Mouse (Mus musculus) midbrain, embryonic 14.5 days (tissue): ENCODE measurements around the gene Zdhhc16. TPM values are rescaled to one million over a fixed set of nuclear protein-coding genes. Genes with fewer than 3 reads are reported as not detected.

Experiments
- ATAC-seq: fragments of 200-750 bp; cut with Nextera tagmentation; 2 replicates; pipeline ENCODE4 v1.8.0; 2017; ENCODE audit warnings: moderate number of reproducible peaks, moderate library complexity; ENCODE audit not compliant: low FRiP score, low TSS enrichment
- DNase-seq: peaks from one replicate; pipeline ENCODE4 v3.0.0-alpha.2; 2015
- H3K27ac ChIP-seq: fragments of 300-500 bp; sonication (generic); replicated peaks from 2 replicates; pipeline ENCODE4 v1.5.1; 2014; ENCODE audit warnings: mild to moderate bottlenecking, low read depth, low read length, moderate library complexity
- H3K27me3 ChIP-seq: fragments of 300-500 bp; sonication (generic); 2 replicates; pipeline ENCODE4 v1.6.1; 2014; ENCODE audit warnings: low read length, control low read depth, mixed read lengths; ENCODE audit not compliant: control insufficient read depth, insufficient read depth
- H3K36me3 ChIP-seq: fragments of 300-500 bp; sonication (generic); 2 replicates; pipeline ENCODE4 v1.6.1; 2014; ENCODE audit warnings: low read length, control low read depth; ENCODE audit not compliant: control insufficient read depth, insufficient read depth
- H3K4me1 ChIP-seq: fragments of 300-500 bp; sonication (generic); 2 replicates; pipeline ENCODE4 v1.6.1; 2014; ENCODE audit warnings: mild to moderate bottlenecking, antibody characterized with exemption, low read length, control low read depth; ENCODE audit not compliant: control insufficient read depth, insufficient read depth
- H3K4me2 ChIP-seq: fragments of 300-500 bp; sonication (generic); 2 replicates; pipeline ENCODE4 v1.6.1; 2014; ENCODE audit warnings: mild to moderate bottlenecking, low read length, moderate library complexity
- H3K4me3 ChIP-seq: fragments of 300-500 bp; sonication (generic); replicated peaks from 2 replicates; pipeline ENCODE4 v1.5.1; 2014; ENCODE audit warnings: low read depth, low read length
- H3K9ac ChIP-seq: fragments of 300-500 bp; sonication (generic); replicated peaks from 2 replicates; pipeline ENCODE4 v1.6.1; 2014; ENCODE audit warnings: mild to moderate bottlenecking, low read length, moderate library complexity
- H3K9me3 ChIP-seq: fragments of 300-500 bp; sonication (generic); 2 replicates; pipeline ENCODE4 v1.6.1; 2016; ENCODE audit warnings: low read length, control low read depth, mixed read lengths; ENCODE audit not compliant: control insufficient read depth
- WGBS: fragments of 180-500 bp; shearing (Covaris S2); extraction: QIAGEN DNeasy Blood & Tissue Kit; methylation state at CpG from one replicate; pipeline ENCODE4 v1.1.7; 2014; 5-methylcytosine and 5-hydroxymethylcytosine counted together
- polyA plus RNA-seq: library from polyadenylated mRNA; unstranded; fragments of >200 nt; fragmentation: Nextera tagmentation; extraction: Ambion mirVana; gene quantifications from 2 replicates; pipeline ENCODE4 v1.2.1, GENCODE M21; 2014

Zdhhc16 gene
- 72.3 and 72.8 TPM in 2 replicates for polyA plus RNA-seq

- Histone ChIP-seq H3K9me3 (no peaks in the 10 kb centered on the region), H3K27me3 (no peaks in the 10 kb centered on the region), H3K27ac (peak within 1 kb of the TSS; percentile 55), H3K4me1 (peaks cover 14% of the 10 kb centered on the region), H3K4me3 (peak within 1 kb of the TSS; percentile 88), H3K36me3 (peaks cover 28% of the 10 kb centered on the region), H3K9ac (peak within 1 kb of the TSS; percentile 75), H3K4me2 (peak within 1 kb of the TSS; percentile 91)
- under 1% methylated on average over 47 of the region's 47 CpGs for WGBS
- DNase-seq (peak; percentile 99), ATAC-seq (peak; percentile 100)
Measured at GRCm38 (mm10) chr19:41933179-41934086, at the start of gene Zdhhc16, which contains the start of gene Exosc1. Zdhhc16 (plus strand) TSS chr19:41933480. Exosc1 (minus strand) TSS chr19:41933423.

- DNase-seq = no peak
- Histone ChIP-seq H3K27ac (no peak overlapping the region), H3K36me3 (peaks cover 83% of the 10 kb centered on the region), H3K9ac (no peak overlapping the region), H3K4me3 (no peak overlapping the region), H3K27me3 (no peaks in the 10 kb centered on the region), H3K4me1 (no peaks in the 10 kb centered on the region), H3K4me2 (no peak overlapping the region), H3K9me3 (no peaks in the 10 kb centered on the region)
- 96% methylated on average over 9 of the region's 9 CpGs for WGBS
- ATAC-seq = no peak
Measured at GRCm38 (mm10) chr19:41883882-41884281, 49.4 kb upstream of the Zdhhc16 start.

- no peak for DNase-seq
- H3K27ac ChIP-seq = no peak overlapping the region
Measured at GRCm38 (mm10) chr19:41888191-41888590, 45.1 kb upstream of the Zdhhc16 start.

GRCm38 (mm10) chr19:41894959-41895358 lies 38.3 kb upstream of the Zdhhc16 start:
- peaks cover 12% of the 10 kb centered on the region; the same call in 1 of the 2 replicates for H3K4me1 ChIP-seq
- peaks cover 17% of the 10 kb centered on the region for H3K36me3 ChIP-seq
- peak overlapping the region; percentile 91 for H3K4me2 ChIP-seq
- ATAC-seq (no peak), DNase-seq (no peak)
- no peaks in the 10 kb centered on the region for H3K9me3 ChIP-seq
- 61% methylated on average over 7 of the region's 7 CpGs for WGBS
- H3K4me3 ChIP-seq = peak overlapping the region; percentile 74
- H3K27me3 ChIP-seq = no peaks in the 10 kb centered on the region
- H3K9ac ChIP-seq = peak overlapping the region; percentile 53; the same call in 1 of the 2 replicates
- no peak overlapping the region for H3K27ac ChIP-seq

More at GRCm38 (mm10) chr19:41888191-41888590, 45.1 kb upstream of the Zdhhc16 start:
- ATAC-seq = no peak
- Histone ChIP-seq H3K4me1 (no peaks in the 10 kb centered on the region), H3K9me3 (no peaks in the 10 kb centered on the region), H3K36me3 (peaks cover 82% of the 10 kb centered on the region), H3K27me3 (no peaks in the 10 kb centered on the region), H3K9ac (no peak overlapping the region), H3K4me3 (no peak overlapping the region), H3K4me2 (no peak overlapping the region)

GRCm38 (mm10) chr19:41895460-41896318 lies 37.6 kb upstream of the Zdhhc16 start, which contains the start of gene Rrp12:
Rrp12 (minus strand) TSS chr19:41896173.
- Histone ChIP-seq H3K4me2 (peak within 1 kb of the TSS; percentile 91), H3K9me3 (no peaks in the 10 kb centered on the region), H3K36me3 (peaks cover 10% of the 10 kb centered on the region), H3K9ac (peak within 1 kb of the TSS; percentile 53), H3K4me3 (peak within 1 kb of the TSS; percentile 74), H3K4me1 (peaks cover 12% of the 10 kb centered on the region; the same call in 1 of the 2 replicates), H3K27me3 (no peaks in the 10 kb centered on the region), H3K27ac (peak within 1 kb of the TSS; percentile 37; the same call in 1 of the 2 replicates)
- 1% methylated on average over 46 of the region's 46 CpGs for WGBS
- peak; percentile 96 for DNase-seq
- peak; percentile 94 for ATAC-seq

GRCm38 (mm10) chr19:41896319-41896711 lies 37.0 kb upstream of the Zdhhc16 start:
- Histone ChIP-seq H3K9ac (peak overlapping the region; percentile 42; the same call in 1 of the 2 replicates), H3K4me3 (peak overlapping the region; percentile 74), H3K36me3 (peaks cover 5% of the 10 kb centered on the region; the same call in 1 of the 2 replicates), H3K27ac (no peak overlapping the region), H3K9me3 (no peaks in the 10 kb centered on the region), H3K4me2 (peak overlapping the region; percentile 91), H3K27me3 (no peaks in the 10 kb centered on the region), H3K4me1 (peaks cover 12% of the 10 kb centered on the region; the same call in 1 of the 2 replicates)
- WGBS = 18% methylated on average over 18 of the region's 18 CpGs
- DNase-seq = no peak
- ATAC-seq = no peak; the same call in 1 of the 2 replicates

- no peak overlapping the region for H3K9ac ChIP-seq
- WGBS = 51% methylated on average over 4 of the region's 4 CpGs
- H3K4me1 ChIP-seq = peaks cover 12% of the 10 kb centered on the region; the same call in 1 of the 2 replicates
- no peaks in the 10 kb centered on the region for H3K9me3 ChIP-seq
- no peak overlapping the region for H3K4me2 ChIP-seq
- no peak for ATAC-seq
- H3K36me3 ChIP-seq = no peaks in the 10 kb centered on the region
- no peak overlapping the region for H3K27ac ChIP-seq
- H3K27me3 ChIP-seq = no peaks in the 10 kb centered on the region
- peak; percentile 75 for DNase-seq
- no peak overlapping the region for H3K4me3 ChIP-seq
Measured at GRCm38 (mm10) chr19:41898860-41899259, 34.4 kb upstream of the Zdhhc16 start.

- WGBS = 90% methylated on average over 8 of the region's 8 CpGs
- H3K36me3 ChIP-seq = no peaks in the 10 kb centered on the region
- H3K4me3 ChIP-seq = no peak overlapping the region
- no peak for ATAC-seq
- H3K27me3 ChIP-seq = no peaks in the 10 kb centered on the region
- H3K27ac ChIP-seq = no peak overlapping the region
- no peak overlapping the region for H3K4me2 ChIP-seq
- no peaks in the 10 kb centered on the region for H3K9me3 ChIP-seq
- no peak for DNase-seq
- peaks cover 5% of the 10 kb centered on the region; the same call in 1 of the 2 replicates for H3K4me1 ChIP-seq
- H3K9ac ChIP-seq = no peak overlapping the region
Measured at GRCm38 (mm10) chr19:41900495-41901090, 32.7 kb upstream of the Zdhhc16 start.
